Mouse (Mus musculus) E14TG2a.4 (cell line): ENCODE results near the gene Spata21.

Experiments used
- CTCF ChIP-seq: conservative IDR thresholded peaks from 2 replicates; pipeline ENCODE4 v1.5.1; 2014; ENCODE audit warnings: low read length
- POU5F1 ChIP-seq: IDR thresholded peaks from 2 replicates; pipeline ENCODE4 v1.6.1; 2014; ENCODE audit warnings: low read length, borderline replicate concordance

- TF ChIP-seq CTCF: no peak
- no peak for TF ChIP-seq POU5F1
These were observed 34.5 kb downstream of the Spata21 start for GRCm38 (mm10) chr4:141122663-141123062.
